Mouse (Mus musculus) embryonic facial prominence, embryonic 11.5 days (tissue): ENCODE results near the gene Hmgcll1. TPM values are rescaled to one million over a fixed set of nuclear protein-coding genes. Genes with fewer than 3 reads are reported as not detected.
"Not testable (repeated sequence)": the region's sequence is repeated elsewhere in the genome, so short reads cannot be mapped to it uniquely, and the experiment has no call there.

Experiments used
- ATAC-seq: fragments of 200-750 bp; cut with Nextera tagmentation; replicated peaks from 2 replicates; pipeline ENCODE4 v1.8.0; 2017; ENCODE audit warnings: low read depth; ENCODE audit not compliant: insufficient number of reproducible peaks, low FRiP score, low TSS enrichment
- DNase-seq: peaks from one replicate; pipeline ENCODE4 v3.0.0-alpha.2; 2015; ENCODE audit warnings: low spot score
- H3K27ac ChIP-seq: fragments of 300-500 bp; sonication (generic); replicated peaks from 2 replicates; pipeline ENCODE4 v1.5.1; 2014; ENCODE audit warnings: mild to moderate bottlenecking, low read depth, low read length, control low read depth
- H3K27me3 ChIP-seq: fragments of 300-500 bp; sonication (generic); 2 replicates; pipeline ENCODE4 v1.6.1; 2014; ENCODE audit warnings: mild to moderate bottlenecking, low read length, moderate library complexity, mixed read lengths; ENCODE audit not compliant: control insufficient read depth, insufficient read depth
- H3K36me3 ChIP-seq: fragments of 300-500 bp; sonication (generic); replicated peaks from 2 replicates; pipeline ENCODE4 v1.6.1; 2014; ENCODE audit warnings: low read depth, mild to moderate bottlenecking, low read length, moderate library complexity, mixed read lengths; ENCODE audit not compliant: control insufficient read depth, insufficient read depth
- H3K4me1 ChIP-seq: fragments of 300-500 bp; sonication (generic); 2 replicates; pipeline ENCODE4 v1.6.1; 2014; ENCODE audit warnings: low read length, mixed read lengths; ENCODE audit not compliant: control insufficient read depth, insufficient read depth
- H3K4me2 ChIP-seq: fragments of 300-500 bp; sonication (generic); 2 replicates; pipeline ENCODE4 v1.6.1; 2014; ENCODE audit warnings: low read depth, mild to moderate bottlenecking, control low read depth, low read length, moderate library complexity
- H3K4me3 ChIP-seq: fragments of 300-500 bp; sonication (generic); 2 replicates; pipeline ENCODE4 v1.5.1; 2014; ENCODE audit warnings: low read depth, low read length, control low read depth
- H3K9ac ChIP-seq: fragments of 300-500 bp; sonication (generic); replicated peaks from 2 replicates; pipeline ENCODE4 v1.6.1; 2014; ENCODE audit warnings: mild to moderate bottlenecking, control low read depth, low read length
- H3K9me3 ChIP-seq: fragments of 300-500 bp; sonication (generic); replicated peaks from 2 replicates; pipeline ENCODE4 v1.6.1; 2016; ENCODE audit warnings: mild to moderate bottlenecking, low read length, inconsistent platforms, mixed read lengths; ENCODE audit not compliant: control insufficient read depth
- WGBS: fragments of 180-500 bp; shearing (Covaris S2); extraction: QIAGEN DNeasy Blood & Tissue Kit; methylation state at CpG from one replicate; pipeline ENCODE4 v1.1.7; 2014; 5-methylcytosine and 5-hydroxymethylcytosine counted together
- polyA plus RNA-seq: library from polyadenylated mRNA; unstranded; fragments of >200 nt; fragmentation: Nextera tagmentation; extraction: Ambion mirVana; gene quantifications from 2 replicates; pipeline ENCODE4 v1.2.1, GENCODE M21; 2014

Hmgcll1 gene
- polyA plus RNA-seq, 1 experiment from 2014 or later = 8.9 TPM

- Histone ChIP-seq H3K9ac (no peak overlapping the region), H3K27ac (no peak overlapping the region), H3K4me3 (no peak overlapping the region), H3K4me1 (no peaks in the 10 kb centered on the region), H3K9me3 (no peaks in the 10 kb centered on the region), H3K36me3 (no peaks in the 10 kb centered on the region), H3K4me2 (no peak overlapping the region), H3K27me3 (no peaks in the 10 kb centered on the region)
- ATAC-seq (no peak), DNase-seq (no peak)
- WGBS = 59% methylated on average over 2 of the region's 2 CpGs
These were observed 76.9 kb downstream of the Hmgcll1 start for GRCm38 (mm10) chr9:76091561-76091960.

DNA sequence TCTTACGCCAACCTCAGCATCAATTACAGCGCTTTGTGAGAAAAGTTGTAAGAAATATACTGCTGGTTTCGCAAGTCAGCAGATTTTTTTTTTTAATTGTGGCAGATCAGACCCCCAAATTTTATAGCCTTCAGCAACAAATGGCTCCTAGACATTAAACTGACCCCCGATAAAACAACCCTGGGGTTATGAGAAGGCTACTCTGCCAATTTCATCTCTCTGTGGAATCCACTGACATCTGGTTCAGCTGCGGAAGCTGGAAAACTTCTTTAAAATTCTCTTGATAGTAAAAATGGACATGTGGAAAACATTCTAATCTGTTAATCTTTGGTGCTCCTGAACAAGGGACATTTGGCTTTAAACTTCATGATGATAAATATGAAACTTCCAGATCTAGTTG lies 82.6 kb downstream of the Hmgcll1 start:
- WGBS = 77% methylated on average over 5 of the region's 5 CpGs
- DNase-seq = no peak
- Histone ChIP-seq H3K9ac (no peak overlapping the region), H3K27me3 (no peaks in the 10 kb centered on the region), H3K36me3 (no peaks in the 10 kb centered on the region), H3K27ac (no peak overlapping the region), H3K4me1 (no peaks in the 10 kb centered on the region), H3K4me2 (no peak overlapping the region), H3K4me3 (no peak overlapping the region), H3K9me3 (no peaks in the 10 kb centered on the region)
- no peak for ATAC-seq

- Histone ChIP-seq H3K9ac (no peak overlapping the region), H3K4me1 (no peaks in the 10 kb centered on the region), H3K4me2 (no peak overlapping the region), H3K27me3 (no peaks in the 10 kb centered on the region), H3K9me3 (no peaks in the 10 kb centered on the region), H3K36me3 (no peaks in the 10 kb centered on the region), H3K4me3 (no peak overlapping the region), H3K27ac (no peak overlapping the region)
- ATAC-seq (no peak), DNase-seq (no peak)
- WGBS = 81% methylated on average over 3 of the region's 3 CpGs
These were observed 85.3 kb downstream of the Hmgcll1 start for GRCm38 (mm10) chr9:76099981-76100380.

GRCm38 (mm10) chr9:76104416-76104815 lies 89.8 kb downstream of the Hmgcll1 start:
- not testable (repeated sequence) for H3K27ac ChIP-seq, H3K27me3 ChIP-seq, H3K4me2 ChIP-seq, H3K9ac ChIP-seq, H3K4me3 ChIP-seq, H3K9me3 ChIP-seq, ATAC-seq, DNase-seq, H3K4me1 ChIP-seq, H3K36me3 ChIP-seq
- WGBS = 83% methylated on average over 1 of the region's 1 CpGs

- ATAC-seq (no peak), DNase-seq (no peak)
- H3K27me3 ChIP-seq = no peaks in the 10 kb centered on the region
- H3K9ac ChIP-seq = no peak overlapping the region
- no peaks in the 10 kb centered on the region for H3K36me3 ChIP-seq
- WGBS = 91% methylated on average over 5 of the region's 5 CpGs
- H3K4me1 ChIP-seq = no peaks in the 10 kb centered on the region
- no peak overlapping the region for H3K4me2 ChIP-seq
- no peak overlapping the region for H3K4me3 ChIP-seq
- H3K27ac ChIP-seq = no peak overlapping the region
- no peaks in the 10 kb centered on the region for H3K9me3 ChIP-seq
These were observed 90.2 kb downstream of the Hmgcll1 start for GRCm38 (mm10) chr9:76104846-76105245.

GRCm38 (mm10) chr9:76122888-76123287 lies 108.2 kb downstream of the Hmgcll1 start:
- not testable (repeated sequence) for H3K27ac ChIP-seq, ATAC-seq, H3K4me2 ChIP-seq, H3K27me3 ChIP-seq, H3K9me3 ChIP-seq, H3K36me3 ChIP-seq, H3K9ac ChIP-seq, H3K4me1 ChIP-seq, H3K4me3 ChIP-seq
- 3% methylated on average over 2 of the region's 2 CpGs for WGBS
- DNase-seq = peak; percentile 68

DNA sequence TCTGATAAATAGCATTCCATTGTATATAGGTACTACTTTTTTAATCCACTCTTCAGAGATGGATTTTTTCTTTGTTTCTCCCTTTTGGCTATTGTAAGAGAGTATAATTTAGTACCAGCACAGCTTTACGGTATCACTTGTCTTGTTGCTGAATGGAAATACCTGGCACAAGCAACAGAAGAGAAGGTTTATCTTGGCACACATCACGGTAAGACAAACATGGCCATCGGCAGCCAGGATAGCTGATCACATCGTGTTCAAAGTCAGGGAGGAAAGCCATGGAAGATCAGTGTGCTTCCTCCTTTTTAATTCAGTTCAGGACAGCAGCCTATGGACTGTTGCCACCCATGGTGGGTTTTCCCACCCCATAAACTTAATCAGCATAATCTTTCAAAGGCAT lies 109.6 kb downstream of the Hmgcll1 start:
- DNase-seq = no peak
- Histone ChIP-seq H3K4me3 (no peak overlapping the region), H3K36me3 (no peaks in the 10 kb centered on the region), H3K4me2 (no peak overlapping the region), H3K9ac (no peak overlapping the region), H3K4me1 (no peaks in the 10 kb centered on the region), H3K27me3 (no peaks in the 10 kb centered on the region), H3K27ac (no peak overlapping the region), H3K9me3 (no peaks in the 10 kb centered on the region)
- WGBS = 78% methylated on average over 4 of the region's 4 CpGs
- ATAC-seq = no peak

GRCm38 (mm10) chr9:76129353-76129752 lies 114.7 kb downstream of the Hmgcll1 start:
- ATAC-seq (no peak), DNase-seq (no peak)
- Histone ChIP-seq H3K9ac (no peak overlapping the region), H3K27me3 (no peaks in the 10 kb centered on the region), H3K4me1 (no peaks in the 10 kb centered on the region), H3K4me2 (no peak overlapping the region), H3K27ac (no peak overlapping the region), H3K36me3 (no peaks in the 10 kb centered on the region), H3K4me3 (no peak overlapping the region), H3K9me3 (no peaks in the 10 kb centered on the region)
- 74% methylated on average over 1 of the region's 1 CpGs for WGBS
